Mouse (Mus musculus) urinary bladder, adult 2 months (tissue): ENCODE measurements around the gene Adamts16. TPM values are rescaled to one million over a fixed set of nuclear protein-coding genes. Genes with fewer than 3 reads are reported as not detected.

ENCODE experiments used
- DNase-seq: peaks from one replicate; pipeline ENCODE4 v3.0.0; 2022; ENCODE audit warnings: low spot score
- polyA plus RNA-seq: library from polyadenylated mRNA; depleted of rRNA; stranded (reverse); fragments of >200 nt; gene quantifications from 2 replicates; pipeline ENCODE4 v1.2.3, GENCODE M21; 2012

The Adamts16 gene
- polyA plus RNA-seq, 1 experiment = 0.18 TPM

DNA sequence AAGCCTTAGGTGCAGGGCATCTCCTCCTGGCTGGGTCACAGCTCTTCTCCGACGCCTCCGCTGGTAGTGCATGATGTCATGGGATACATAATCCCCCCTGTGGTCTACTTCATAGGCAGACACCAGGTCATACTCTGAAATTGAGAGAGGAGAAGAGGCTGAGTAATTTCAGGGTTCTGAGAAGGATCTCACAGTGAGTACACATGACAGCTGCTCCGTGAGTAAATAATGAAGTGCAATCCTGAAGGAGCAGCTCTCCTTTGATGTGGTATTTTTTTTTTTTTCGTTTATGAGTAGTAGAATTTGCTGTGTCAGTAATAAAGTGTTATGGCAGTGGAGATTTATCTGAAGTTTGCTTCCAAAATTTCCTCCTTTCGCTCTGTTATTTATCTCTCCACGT lies 5.4 kb downstream of the Adamts16 start:
- DNase-seq = no peak

DNA sequence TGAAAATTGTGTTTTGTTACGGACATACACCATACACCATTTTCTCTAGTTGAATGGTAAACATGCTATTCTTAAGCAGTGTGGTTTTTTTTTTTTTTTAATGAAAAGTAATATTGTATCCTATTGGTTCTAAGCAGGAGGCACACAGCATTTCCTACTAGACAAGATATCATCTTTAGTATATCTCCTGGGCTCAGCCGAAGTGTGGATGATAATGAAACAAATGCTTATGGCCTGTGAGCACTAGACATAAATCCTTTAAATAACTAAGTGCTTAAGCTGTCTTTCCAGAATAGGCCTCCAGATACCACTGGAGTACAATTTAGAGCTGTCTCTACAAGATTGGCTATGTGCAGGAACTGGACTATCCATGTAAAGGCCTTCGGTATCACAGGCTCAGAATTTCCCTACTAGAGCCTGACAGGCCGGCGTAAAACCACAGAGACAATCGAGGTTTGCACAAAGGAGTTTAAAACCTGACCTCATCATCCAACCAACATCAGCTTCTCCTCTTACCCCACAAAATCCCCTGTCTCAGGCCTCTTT lies 8.9 kb downstream of the Adamts16 start:
- no peak for DNase-seq

DNA sequence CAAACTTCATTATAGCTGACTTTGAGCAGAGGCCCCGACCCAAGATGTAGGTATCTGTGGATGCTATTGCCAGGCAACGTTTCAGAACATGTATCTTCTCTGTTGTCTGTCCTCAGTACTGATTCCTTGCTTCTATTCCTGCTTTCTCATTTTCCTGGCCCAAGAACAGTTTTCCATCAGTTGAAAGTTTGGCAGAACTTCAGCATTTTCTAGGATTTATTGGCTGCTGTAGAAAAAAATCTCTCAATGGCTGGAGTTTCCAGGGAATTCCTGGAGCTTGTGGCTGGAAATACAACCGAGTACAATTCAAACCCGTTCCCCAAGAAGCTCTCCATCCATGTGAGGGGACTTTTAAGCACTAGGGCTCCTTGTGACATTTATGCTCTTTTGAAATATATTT lies 10.6 kb downstream of the Adamts16 start:
- no peak for DNase-seq

DNA sequence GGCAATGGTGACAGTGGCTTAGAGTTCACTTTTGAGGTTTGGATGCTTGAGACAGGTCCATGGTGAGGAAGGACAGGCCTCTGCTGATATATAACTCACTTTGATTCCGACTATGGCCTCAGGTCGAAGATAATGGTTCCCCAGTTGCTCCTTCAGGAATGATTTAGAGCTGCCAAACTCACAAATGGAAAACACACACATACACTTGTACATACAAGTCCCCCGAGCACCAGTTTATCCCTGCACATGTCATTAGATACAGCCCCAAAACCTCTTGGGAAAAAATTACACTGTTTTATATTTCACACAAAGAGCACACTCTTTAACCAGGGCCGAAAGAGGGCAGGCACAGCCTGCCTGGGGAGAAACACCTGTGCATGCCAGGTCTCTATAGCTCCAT lies 14.1 kb downstream of the Adamts16 start:
- no peak for DNase-seq

DNA sequence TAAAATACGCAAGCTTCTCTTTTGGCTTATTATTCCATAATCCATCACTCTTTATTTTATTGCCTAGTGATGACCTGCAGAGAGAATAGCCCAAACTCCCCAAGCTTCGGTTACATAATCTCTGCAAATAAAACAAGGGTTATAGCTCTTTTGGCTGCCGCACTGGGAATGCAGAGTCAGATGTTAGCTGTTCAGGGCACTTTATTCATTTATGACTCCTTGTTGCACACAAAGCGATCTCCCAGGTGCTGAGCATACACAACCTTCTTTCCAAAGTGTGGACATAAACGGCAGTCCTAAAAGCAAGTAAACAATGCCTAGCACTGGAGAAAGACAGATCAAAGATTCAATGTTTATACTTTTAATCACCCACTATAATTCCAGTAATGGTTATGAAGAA lies 16.3 kb downstream of the Adamts16 start:
- DNase-seq = no peak

DNA sequence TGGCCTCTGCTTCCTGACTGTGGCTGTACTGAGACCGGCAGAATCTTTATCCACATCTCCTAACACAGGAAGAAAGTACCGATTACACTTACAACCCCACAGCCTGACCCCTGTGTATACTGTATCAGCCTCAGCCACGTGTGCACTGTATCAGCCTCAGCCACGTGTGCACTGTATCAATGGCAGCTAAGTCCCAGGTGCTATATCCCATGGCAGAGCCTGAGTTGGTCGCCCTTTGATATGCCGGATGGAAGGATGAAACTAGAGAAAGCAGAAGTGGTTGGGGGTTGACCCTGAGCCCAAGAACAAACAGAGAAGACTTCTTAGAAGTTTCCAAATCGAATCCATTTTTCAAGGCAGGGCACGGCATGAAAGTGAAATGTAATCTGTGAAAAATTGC lies 17.9 kb downstream of the Adamts16 start:
- no peak for DNase-seq

DNA sequence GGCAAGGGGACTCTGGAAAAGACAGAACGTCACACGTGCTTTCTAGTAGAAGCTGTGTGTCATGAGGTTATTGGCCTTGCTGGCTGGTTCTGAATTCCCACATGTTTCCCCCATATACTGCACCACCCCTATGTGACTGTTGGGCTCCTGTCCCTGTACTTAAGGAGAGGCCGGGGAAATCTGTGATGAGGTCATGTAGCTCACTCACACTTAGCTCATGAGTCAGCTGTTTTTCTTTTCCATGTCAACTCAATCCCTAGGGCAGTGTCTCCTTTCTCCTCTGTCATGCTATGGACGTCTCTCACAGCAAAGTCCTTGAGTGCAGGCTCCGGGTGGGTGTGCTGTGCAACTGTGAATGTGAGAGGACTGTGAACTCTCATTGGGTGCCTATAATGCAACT lies 22.6 kb downstream of the Adamts16 start:
- DNase-seq = no peak

DNA sequence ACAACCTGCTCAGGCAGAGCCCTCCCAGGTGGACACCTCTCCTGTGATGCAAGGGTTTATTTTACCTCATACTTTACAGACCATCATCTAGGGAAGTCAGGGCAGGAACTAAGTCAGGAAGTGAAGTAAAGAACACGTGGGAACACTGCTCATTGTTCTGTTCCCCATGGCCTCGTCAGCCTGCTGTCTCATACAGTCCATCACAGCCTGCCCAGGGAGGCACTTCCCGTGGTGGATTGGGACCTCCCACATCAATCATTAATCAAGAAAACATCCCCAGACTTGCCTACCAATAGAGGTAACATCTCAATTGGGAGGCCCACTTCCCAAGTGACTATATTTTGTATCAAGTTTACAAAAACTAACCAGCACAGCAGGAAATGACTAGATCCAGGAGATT lies 27.2 kb downstream of the Adamts16 start:
- no peak for DNase-seq

DNA sequence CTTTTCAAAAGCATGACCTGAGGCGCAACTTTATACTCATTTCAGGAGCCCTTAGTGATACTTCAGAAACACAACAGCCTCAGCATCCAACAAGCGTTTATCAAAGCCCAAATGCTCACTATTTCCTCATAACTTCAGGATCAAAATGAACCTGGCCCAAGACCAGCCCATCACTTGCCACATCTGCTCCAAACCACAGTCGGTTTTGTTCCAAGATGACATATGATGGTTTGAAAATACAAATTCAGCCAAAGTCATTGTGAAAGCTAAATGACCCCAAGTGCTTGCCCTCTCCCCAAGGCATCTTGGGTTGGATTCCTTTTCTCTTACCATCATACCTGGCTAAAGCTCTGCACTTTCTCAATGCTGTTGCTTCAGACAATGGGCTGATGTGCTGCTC lies 36.1 kb downstream of the Adamts16 start:
- DNase-seq = no peak

DNA sequence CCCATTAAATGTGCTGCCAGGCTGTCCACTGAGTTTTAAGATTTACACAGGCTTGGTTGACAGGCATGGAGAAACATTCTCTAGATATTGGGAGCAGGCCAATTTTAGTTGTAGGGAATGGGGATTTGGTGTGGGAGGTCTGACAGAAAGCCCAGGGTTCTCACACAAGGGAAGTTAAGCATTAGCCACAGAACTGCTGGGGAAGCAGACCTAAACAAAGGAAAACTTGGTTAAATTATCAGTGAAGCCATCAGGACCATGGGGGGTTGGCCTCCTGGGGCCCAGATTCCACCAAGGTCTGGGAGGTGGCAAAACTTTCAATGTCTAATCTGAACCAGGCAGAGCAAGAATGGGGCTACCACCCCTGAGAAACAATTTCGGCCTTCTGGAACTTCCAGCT lies 38.8 kb downstream of the Adamts16 start:
- no peak for DNase-seq

DNA sequence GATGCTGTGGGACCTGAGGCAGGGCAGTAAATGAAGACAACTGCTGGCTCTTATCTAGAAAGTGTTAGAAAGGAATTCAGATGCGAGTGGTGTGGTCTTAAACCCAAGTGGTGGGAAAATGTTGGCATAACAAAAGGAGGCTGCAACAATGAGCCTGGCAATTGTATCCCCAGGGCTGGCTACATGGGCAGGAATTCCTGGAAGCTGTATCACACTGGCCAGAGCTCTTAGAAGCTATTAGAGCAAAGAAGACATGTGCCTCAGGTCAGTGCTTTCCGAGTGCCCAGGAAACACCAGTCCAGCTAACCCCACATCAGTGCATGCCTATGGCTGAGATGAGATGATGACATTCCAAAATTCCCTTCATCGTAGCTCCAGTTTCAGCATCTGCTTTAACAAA lies 42.3 kb downstream of the Adamts16 start:
- DNase-seq = no peak

DNA sequence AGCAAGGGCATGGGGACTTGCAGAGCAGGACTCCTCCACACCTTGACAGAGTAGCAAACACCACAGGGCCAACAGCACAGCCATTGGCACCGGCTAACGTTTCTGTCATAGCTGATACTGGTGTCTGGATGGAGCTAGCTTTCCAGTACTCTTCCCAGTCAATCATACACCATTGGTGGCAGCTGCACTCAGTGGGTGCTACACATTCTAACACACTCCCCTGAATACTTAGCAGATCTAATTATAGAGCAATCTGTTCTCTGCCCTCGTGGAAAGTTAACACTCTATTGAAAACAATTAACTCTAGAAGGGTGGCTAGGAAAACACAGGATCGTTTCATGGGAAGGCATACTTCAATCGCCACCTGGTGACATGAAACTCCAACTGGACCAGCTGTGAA lies 43.2 kb downstream of the Adamts16 start:
- no peak for DNase-seq

DNA sequence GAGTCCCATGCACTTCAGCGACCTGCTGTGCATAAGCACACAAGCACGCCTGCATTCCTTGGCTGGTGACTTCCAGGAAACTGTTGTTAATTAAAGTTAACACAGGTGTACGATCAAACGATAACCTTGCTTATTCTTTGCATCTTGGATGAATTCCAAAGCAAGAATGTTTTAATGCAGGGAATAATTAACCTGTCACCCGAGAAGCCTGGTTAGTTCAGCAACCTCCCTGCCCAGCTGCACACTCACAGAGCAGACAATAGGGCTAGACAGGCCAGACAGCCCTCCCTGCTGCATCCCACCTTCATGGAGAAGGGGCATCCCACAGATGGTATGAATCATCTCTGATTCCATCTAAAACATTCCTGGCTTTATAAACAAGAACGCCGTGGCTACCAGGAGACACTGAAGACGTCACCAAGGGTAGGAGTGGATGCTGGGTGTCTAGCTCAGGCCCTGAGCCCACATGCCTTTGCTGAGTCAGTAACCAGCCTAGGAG lies 47.5 kb downstream of the Adamts16 start:
- DNase-seq = no peak

DNA sequence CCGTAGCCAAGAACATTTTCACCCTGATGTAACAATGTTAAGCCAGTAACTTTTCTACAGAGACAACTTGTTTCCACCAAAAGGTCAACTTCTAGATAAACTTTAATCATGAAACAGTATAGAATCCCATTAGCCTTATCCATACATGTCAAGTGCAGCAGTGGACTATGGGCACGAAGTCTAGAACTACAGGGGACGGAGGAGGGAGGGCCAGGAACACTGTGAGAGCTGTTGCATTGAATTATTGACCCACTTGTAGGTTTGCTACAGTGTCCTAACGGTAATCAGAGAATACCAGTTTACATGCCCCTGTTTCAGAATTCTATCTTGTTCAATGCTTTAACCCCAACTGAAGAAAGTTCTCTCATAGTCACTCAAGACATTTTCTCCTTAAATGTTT lies 48.0 kb downstream of the Adamts16 start:
- no peak for DNase-seq

DNA sequence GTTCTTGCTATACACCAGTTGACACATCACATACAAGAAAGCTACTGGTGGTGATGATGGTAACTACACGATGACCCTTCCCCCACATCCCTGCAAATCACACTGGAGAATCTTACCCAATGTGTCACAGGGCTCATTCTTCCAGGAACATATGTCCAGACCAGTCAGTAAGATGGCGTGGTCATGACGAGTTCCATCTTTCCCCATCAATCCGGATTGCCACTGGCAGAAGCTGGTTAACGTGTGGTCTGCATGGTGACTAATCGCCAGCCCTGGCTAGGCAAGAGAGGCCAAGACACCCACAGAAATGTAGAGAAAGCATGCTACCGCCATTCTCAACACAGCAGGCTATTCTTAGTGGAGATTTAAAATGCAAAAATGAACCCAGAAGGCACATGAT lies 48.7 kb downstream of the Adamts16 start:
- DNase-seq = no peak

DNA sequence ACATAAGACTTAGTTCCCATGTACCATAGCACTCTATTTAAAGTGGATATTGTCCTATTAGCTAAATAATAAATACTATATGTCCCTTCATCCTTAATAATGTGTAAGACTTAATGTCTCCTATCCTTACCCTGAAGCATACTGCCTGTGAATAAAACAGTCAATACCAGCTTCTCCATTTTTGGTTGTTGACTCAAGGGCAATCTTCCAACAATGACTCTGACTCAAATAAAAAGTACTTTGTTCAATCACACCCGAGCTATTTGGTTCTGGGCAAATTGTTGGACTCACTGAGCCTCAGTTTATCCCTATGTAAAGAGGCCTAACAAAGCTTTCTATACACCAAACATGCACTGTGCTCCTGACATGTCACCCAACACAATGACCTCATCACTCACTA lies 51.8 kb downstream of the Adamts16 start:
- DNase-seq = no peak

DNA sequence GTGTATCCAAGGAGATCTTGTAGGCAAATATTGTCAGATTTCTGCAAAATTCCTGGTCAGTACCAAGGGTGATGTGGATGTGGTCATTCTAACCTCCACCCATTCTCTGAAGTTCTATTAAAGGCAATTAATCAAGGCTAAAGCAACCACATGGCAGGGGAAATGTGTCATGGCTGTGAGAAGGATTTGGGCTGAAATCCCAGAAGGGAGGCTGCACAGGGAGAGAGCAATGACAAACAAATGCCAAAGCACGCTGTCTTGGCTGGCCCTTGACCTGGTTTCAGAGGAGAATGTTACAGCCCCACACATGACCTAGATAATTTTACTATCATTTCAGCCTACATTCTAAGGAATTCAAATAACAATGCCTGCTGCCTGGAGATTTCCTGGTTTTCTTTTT lies 52.6 kb downstream of the Adamts16 start:
- DNase-seq = no peak

DNA sequence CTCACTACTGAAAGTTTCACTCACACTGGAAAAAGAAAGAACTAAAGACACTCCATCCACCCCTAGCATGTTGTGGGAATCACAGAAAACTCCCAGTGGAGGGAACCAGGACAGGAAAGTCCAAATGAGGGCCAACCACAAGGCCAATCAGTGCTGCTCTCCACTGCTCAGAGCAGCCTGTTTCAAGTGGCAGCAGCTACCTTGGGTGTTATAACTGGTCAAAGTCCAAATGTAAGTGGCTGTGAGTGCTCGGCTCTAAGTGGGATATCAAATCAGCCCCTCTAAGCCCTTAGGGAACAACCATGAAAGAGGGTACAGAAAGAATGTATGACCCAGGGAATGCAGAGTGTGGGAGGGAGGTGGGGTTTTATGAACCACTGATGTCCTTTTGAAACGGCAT lies 56.5 kb downstream of the Adamts16 start:
- DNase-seq = no peak

DNA sequence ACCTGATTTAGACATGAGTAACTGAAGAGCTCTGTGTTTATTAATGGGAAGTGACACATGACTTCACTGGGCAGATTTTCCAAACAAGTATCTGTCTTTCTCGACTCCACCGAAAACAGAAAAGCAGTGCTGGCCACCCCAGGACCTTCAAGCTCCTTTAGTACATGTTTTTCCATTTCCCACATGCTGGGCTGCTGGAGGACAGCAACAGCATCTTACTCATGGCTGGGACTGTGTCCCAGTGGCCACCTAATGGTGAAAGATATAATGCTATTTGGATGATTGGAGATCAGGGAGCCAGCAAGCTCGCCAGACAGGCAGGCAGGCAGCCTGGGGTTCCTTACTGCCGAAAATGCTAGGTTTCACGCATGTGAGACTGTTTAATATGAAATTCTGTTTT lies 57.5 kb downstream of the Adamts16 start:
- DNase-seq = no peak

DNA sequence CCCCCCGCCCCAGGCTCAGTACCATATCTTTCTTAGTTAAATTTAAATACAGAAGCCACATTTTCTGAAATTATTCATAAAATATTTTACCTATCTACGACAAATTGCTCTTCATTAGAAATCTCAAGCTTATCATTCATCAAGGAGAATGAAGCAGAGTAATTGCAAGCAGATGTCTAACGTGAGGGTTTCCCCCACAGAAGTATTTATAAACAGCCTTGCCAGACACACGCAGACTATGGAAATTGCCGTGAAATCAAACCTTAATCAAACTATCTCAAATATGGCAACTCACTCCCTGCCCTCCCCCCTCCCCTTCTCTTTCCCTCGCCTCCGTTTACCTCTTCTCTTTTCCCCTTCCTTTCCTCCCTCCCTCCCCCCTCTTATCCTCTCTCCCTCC lies 61.8 kb downstream of the Adamts16 start:
- DNase-seq = no peak

DNA sequence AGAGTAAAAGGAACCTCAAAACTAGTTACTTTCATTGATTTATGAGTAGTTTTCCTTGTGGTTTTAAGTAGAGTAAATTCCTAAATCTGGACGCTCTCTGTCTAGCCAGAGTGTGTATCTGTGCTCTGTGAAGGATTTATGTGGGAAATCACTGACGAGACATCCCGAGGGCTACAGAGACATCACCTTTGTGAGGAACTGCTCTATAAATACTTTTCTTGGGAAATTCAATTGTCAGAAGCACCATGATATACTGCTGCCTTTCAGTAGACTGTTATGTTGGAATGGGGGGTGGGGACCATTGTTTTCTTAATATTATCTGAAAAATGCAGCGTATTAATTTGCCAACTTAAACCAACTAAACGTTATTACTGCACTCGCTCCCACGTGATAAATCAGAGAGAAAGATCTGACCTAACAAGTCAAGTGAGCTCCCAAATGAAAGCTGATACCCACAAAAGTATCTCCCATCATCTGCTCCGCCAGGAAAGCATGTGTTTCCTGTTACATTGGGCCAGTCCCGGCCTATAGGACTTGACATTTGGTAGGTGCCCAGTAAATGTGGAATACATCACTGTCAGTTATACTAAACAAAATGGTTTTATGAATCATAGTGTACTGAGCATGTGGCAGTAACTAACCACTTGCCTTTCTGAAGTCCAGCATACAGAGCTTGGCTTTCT lies 62.6 kb downstream of the Adamts16 start:
- no peak for DNase-seq

DNA sequence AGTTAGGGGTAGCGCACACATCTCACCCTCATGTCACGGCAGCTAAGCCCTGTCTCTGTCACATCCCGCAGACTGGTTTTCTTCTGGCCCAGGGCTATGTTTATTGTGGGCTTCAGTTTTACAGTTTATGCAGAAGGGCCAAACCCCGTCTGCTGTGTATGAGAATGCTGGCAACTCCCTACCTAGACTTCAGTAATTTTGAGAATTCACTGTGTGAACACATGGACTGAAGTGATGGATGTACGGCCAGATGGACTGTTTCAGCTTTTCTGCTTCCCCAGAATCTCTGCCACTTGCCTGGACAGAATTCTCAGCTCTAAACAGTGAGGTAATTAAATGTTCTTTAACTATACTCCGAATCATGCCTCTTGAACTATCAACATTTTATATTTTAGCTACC lies 70.5 kb downstream of the Adamts16 start:
- DNase-seq = no peak

DNA sequence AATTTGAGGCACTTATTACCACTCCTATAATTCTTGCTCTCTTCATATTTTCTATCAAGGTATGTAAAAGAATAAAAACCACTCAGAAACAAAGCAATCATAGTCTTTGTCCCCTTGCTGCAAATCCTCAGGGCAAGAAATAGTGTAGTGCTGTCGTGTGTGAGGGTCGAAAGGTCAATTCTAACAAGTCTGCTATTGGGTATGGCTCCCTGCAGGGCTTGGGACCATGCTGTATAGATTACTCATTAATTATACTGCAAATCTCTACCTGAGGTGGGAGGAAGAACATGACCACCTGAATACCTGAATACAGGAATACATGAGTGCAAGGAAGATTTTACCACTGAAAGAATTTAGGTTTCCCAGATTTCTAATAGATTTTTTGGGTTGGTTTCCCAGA lies 72.5 kb downstream of the Adamts16 start:
- DNase-seq = no peak

DNA sequence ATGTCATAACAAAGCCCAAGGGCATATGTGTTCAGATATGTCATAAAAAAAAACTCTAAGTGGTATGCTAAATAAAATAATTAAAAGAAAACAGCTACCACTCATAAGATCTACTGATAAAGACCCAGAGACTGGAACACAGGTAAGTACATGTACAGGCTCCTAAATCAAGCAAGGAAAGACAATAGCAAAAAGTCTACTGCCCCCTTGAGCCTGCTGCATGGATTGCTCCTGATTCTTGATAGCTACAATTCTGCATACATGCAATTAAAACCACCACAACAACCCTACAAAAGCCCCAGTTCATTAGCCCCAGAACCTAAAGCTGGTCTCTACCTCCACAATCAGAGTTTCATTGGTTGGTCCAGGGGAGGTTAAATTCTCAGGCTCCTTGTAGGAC lies 74.1 kb downstream of the Adamts16 start:
- DNase-seq = no peak
